Mouse (Mus musculus): Measurements from ENCODE around the gene Hexb. TPM values are rescaled to one million over a fixed set of nuclear protein-coding genes. Genes with fewer than 3 reads are reported as not detected.
A peak's percentile ranks its signal among the peaks of the same experiment; 100 is the strongest.

Hexb gene
- 14.1 and 18.4 TPM in 2 replicates for polyA plus RNA-seq (2016; fragmentation: Nextera tagmentation; extraction: Ambion mirVana)

DNA sequence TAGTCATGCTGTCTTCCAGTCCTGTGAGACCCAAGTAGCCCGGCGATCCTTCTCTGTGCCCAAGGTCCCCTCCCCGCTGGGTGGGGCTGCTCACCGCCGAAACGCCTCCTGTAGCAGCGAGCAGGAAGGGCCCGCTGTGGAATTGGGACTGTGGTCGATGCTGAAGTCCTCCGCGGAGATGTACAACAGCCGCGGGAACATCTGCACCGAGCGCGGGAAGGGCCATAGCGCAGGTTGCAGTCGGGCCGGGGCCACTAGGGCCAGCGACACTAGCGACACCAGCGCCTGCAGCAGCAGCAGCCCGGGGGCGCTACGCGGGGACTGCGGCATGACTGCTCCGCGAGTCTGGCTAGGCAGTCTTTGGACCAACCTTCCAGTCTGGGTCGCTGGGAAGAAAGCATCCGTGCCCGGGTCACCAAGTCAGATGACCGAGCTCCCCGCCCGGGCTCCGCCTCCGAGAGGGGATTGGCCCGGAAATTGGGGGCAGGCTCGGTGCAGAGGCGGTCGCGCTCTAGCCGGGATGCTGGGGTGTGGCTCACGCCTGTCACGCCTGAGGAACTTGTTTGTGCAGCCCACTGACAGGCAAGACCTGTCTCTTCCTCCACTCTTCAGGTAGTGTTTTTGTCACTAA lies at the start of gene Hexb:
Gene Hexb, minus strand, starts transcription at position 426 of the 631 bp plus-strand sequence.
- H3K9me3 ChIP-seq = no peaks in the 10 kb centered on the region
- peak within 1 kb of the TSS; percentile 84 for H3K27ac ChIP-seq (replicated peaks)
- peaks cover 23% of the 10 kb centered on the region; the same call in 1 of the 2 replicates for H3K4me1 ChIP-seq
- WGBS = under 1% methylated on average over 45 of the region's 45 CpGs
- peak; percentile 91 for DNase-seq (ENCODE audit: low spot score)
- peaks cover 11% of the 10 kb centered on the region for H3K27me3 ChIP-seq (replicated peaks; ENCODE audit: low read depth, poor library complexity, severe bottlenecking)
- no peaks in the 10 kb centered on the region for H3K36me3 ChIP-seq (replicated peaks)
- peak within 1 kb of the TSS; percentile 68 for H3K4me3 ChIP-seq

GRCm38 (mm10) chr13:97247754-97248153 lies 49.6 kb upstream of the Hexb start:
- H3K9me3 ChIP-seq = no peaks in the 10 kb centered on the region
- H3K36me3 ChIP-seq (replicated peaks) = peaks cover 80% of the 10 kb centered on the region
- peaks cover 93% of the 10 kb centered on the region for H3K4me1 ChIP-seq
- no peak for DNase-seq (ENCODE audit: low spot score)
- WGBS = 81% methylated on average over 4 of the region's 4 CpGs
- H3K27ac ChIP-seq (replicated peaks) = no peak overlapping the region
- H3K27me3 ChIP-seq (replicated peaks; ENCODE audit: low read depth, poor library complexity, severe bottlenecking) = no peaks in the 10 kb centered on the region
- H3K4me3 ChIP-seq = no peak overlapping the region

DNA sequence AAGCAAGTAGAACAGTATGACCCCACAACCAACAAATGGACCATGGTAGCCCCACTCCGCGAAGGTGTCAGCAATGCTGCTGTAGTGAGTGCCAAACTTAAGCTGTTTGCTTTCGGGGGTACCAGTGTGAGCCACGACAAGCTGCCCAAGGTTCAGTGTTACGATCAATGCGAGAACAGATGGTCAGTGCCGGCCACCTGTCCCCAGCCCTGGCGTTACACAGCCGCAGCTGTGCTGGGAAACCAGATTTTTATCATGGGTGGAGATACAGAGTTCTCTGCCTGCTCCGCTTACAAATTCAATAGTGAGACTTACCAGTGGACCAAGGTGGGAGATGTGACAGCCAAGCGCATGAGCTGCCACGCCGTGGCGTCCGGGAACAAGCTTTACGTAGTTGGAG lies 48.1 kb upstream of the Hexb start:
- Histone ChIP-seq H3K36me3 (replicated peaks) (peaks cover 68% of the 10 kb centered on the region), H3K4me1 (peaks cover 90% of the 10 kb centered on the region)

GRCm38 (mm10) chr13:97245157-97245556 lies 47.0 kb upstream of the Hexb start:
- H3K4me3 ChIP-seq = peak overlapping the region; percentile 89; the same call in 1 of the 2 replicates
- no peak for DNase-seq (ENCODE audit: low spot score)
- peaks cover 57% of the 10 kb centered on the region for H3K36me3 ChIP-seq (replicated peaks)
- H3K4me1 ChIP-seq = peaks cover 88% of the 10 kb centered on the region
- H3K27ac ChIP-seq (replicated peaks) = no peak overlapping the region
- no peaks in the 10 kb centered on the region for H3K9me3 ChIP-seq
- WGBS = 92% methylated on average over 12 of the region's 12 CpGs
- no peaks in the 10 kb centered on the region for H3K27me3 ChIP-seq (replicated peaks; ENCODE audit: low read depth, poor library complexity, severe bottlenecking)

More for the DNA sequence above, 48.1 kb upstream of the Hexb start:
- Histone ChIP-seq H3K27ac (replicated peaks) (peak overlapping the region; percentile 40; the same call in 1 of the 2 replicates), H3K4me3 (no peak overlapping the region), H3K27me3 (replicated peaks; ENCODE audit: low read depth, poor library complexity, severe bottlenecking) (no peaks in the 10 kb centered on the region), H3K9me3 (no peaks in the 10 kb centered on the region)
- WGBS = 91% methylated on average over 16 of the region's 16 CpGs
- no peak for DNase-seq (ENCODE audit: low spot score)

- WGBS = 63% methylated on average over 11 of the region's 11 CpGs
- H3K27ac ChIP-seq (replicated peaks) = 0 out of 2 replicates have a peak overlapping the region, but pooled peaks have one; percentile 19
- no peaks in the 10 kb centered on the region for H3K27me3 ChIP-seq (replicated peaks; ENCODE audit: low read depth, poor library complexity, severe bottlenecking)
- H3K36me3 ChIP-seq (replicated peaks) = peaks cover 53% of the 10 kb centered on the region
- no peak for DNase-seq (ENCODE audit: low spot score)
- no peaks in the 10 kb centered on the region for H3K9me3 ChIP-seq
- H3K4me3 ChIP-seq = peak overlapping the region; percentile 89
- H3K4me1 ChIP-seq = peaks cover 87% of the 10 kb centered on the region
These were observed 46.6 kb upstream of the Hexb start for GRCm38 (mm10) chr13:97244712-97245105.

- Histone ChIP-seq H3K36me3 (replicated peaks) (peaks cover 47% of the 10 kb centered on the region), H3K27ac (replicated peaks) (0 out of 2 replicates have a peak overlapping the region, but pooled peaks have one; percentile 19), H3K9me3 (no peaks in the 10 kb centered on the region), H3K4me3 (peak overlapping the region; percentile 89), H3K4me1 (peaks cover 87% of the 10 kb centered on the region), H3K27me3 (replicated peaks; ENCODE audit: low read depth, poor library complexity, severe bottlenecking) (0 out of 2 replicates have a peak, but pooled peaks cover 1% of the 10 kb centered on the region)
- WGBS = 59% methylated on average over 15 of the region's 15 CpGs
- no peak for DNase-seq (ENCODE audit: low spot score)
These were observed 46.0 kb upstream of the Hexb start for GRCm38 (mm10) chr13:97243962-97244711.

- 8% methylated on average over 6 of the region's 6 CpGs for whole genome bisulfite sequencing
- H3K9me3 ChIP-seq = no peaks in the 10 kb centered on the region
- peaks cover 33% of the 10 kb centered on the region for H3K36me3 ChIP-seq (replicated peaks)
- H3K27me3 ChIP-seq (replicated peaks; ENCODE audit: low read depth, poor library complexity, severe bottlenecking) = peaks cover 13% of the 10 kb centered on the region; the same call in 1 of the 2 replicates
- no peak for DNase-seq (ENCODE audit: low spot score)
- peak overlapping the region; percentile 89 for H3K4me3 ChIP-seq
- H3K27ac ChIP-seq (replicated peaks) = peak overlapping the region; percentile 95
- H3K4me1 ChIP-seq = peaks cover 86% of the 10 kb centered on the region
These were observed 44.6 kb upstream of the Hexb start for GRCm38 (mm10) chr13:97242716-97243115.

GRCm38 (mm10) chr13:97241787-97242280 lies 43.7 kb upstream of the Hexb start:
- Histone ChIP-seq H3K4me3 (peak overlapping the region; percentile 89), H3K27me3 (replicated peaks; ENCODE audit: low read depth, poor library complexity, severe bottlenecking) (peaks cover 18% of the 10 kb centered on the region; the same call in 1 of the 2 replicates), H3K4me1 (peaks cover 80% of the 10 kb centered on the region), H3K36me3 (replicated peaks) (peaks cover 24% of the 10 kb centered on the region), H3K9me3 (no peaks in the 10 kb centered on the region), H3K27ac (replicated peaks) (peak overlapping the region; percentile 95)
- no peak for DNase-seq (ENCODE audit: low spot score)
- WGBS = under 1% methylated on average over 20 of the region's 20 CpGs

DNA sequence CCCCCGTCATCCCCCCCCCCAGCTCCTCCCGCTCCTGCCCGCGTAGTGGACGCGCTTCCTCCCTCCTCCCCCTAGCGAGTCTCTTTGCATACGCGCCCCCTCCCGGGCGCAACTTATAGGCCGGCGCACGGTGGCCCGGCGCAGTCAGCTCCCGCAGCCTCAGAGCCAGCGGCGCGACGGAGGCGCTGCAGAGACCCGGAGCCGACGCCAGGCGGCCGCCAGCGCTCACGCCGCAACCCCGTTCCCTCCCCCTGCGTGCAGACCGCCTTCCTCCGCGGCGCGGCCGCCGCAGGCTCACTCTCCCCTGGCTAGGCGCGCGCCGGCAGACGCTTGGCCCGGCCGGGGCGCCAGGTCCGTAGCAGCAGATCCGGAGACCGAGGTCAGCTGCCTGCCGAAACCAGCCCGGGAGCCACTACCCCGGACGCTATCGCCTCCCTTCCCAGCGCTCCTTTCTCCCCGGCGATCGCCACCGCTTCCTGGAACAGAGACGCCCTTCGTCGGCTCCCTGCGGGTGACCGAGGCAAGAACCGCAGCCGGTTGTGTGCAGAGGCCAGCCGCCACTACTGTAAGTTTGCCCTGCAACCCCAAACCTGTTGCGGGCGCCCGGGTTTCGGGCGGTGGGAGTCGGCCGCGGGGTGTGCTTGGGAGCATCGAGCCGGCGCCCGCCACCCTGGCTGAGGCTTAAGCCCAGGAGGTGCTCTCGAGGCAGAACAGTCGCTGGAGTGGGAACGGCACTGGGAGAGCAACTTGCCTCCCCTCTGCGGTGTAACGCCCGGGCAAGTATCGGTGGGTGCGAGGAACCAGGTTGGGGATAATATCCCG lies 43.0 kb upstream of the Hexb start, which contains the start of gene Enc1:
Gene Enc1, plus strand, starts transcription at position 141 of the 822 bp plus-strand sequence.
- Histone ChIP-seq H3K36me3 (replicated peaks) (peaks cover 17% of the 10 kb centered on the region), H3K9me3 (no peaks in the 10 kb centered on the region), H3K27ac (replicated peaks) (peak within 1 kb of the TSS; percentile 95), H3K4me3 (peak within 1 kb of the TSS; percentile 89), H3K27me3 (replicated peaks; ENCODE audit: low read depth, poor library complexity, severe bottlenecking) (peaks cover 22% of the 10 kb centered on the region; the same call in 1 of the 2 replicates), H3K4me1 (peaks cover 74% of the 10 kb centered on the region)
- WGBS = under 1% methylated on average over 89 of the region's 89 CpGs
- peak; percentile 95 for DNase-seq (ENCODE audit: low spot score)

DNA sequence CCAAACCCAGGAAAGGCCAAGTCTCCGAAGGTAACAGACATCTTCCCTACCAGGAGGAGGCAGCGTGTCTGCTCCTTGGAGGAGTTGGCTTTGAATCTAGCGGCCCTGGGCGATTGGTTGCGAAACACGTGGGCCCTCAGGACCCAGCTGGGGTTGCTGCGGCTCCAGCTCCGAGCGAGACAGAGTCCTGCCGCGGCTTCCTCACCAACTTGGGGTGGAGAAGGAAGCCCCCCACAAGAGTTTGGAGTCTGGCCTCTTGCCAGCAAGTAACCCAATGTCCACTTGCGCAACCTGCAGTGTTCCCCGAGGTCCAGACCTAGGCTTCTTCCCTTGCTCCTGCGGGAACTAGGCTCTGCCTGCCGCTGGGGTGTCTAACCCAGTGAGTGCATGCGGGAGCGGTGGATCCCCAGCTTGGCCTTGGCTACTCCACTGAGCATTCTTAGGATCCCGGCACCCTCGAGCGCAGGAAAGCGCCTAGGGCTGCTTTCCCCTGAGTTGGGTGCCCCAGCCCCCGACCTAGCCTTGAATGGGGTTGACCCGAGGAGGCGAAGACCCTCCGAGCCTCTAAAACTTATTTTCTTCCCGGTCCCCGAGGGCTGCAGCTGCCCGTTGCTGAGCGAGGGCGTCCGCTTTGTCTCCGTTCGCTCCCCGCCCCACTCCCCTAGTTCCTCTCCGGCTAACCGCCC lies 42.3 kb upstream of the Hexb start:
- Histone ChIP-seq H3K4me1 (peaks cover 70% of the 10 kb centered on the region), H3K4me3 (peak overlapping the region; percentile 89), H3K36me3 (replicated peaks) (peaks cover 10% of the 10 kb centered on the region), H3K27ac (replicated peaks) (peak overlapping the region; percentile 95), H3K9me3 (no peaks in the 10 kb centered on the region), H3K27me3 (replicated peaks; ENCODE audit: low read depth, poor library complexity, severe bottlenecking) (peaks cover 22% of the 10 kb centered on the region; the same call in 1 of the 2 replicates)
- peak; percentile 90 for DNase-seq (ENCODE audit: low spot score)
- WGBS = under 1% methylated on average over 36 of the region's 36 CpGs

- peak; percentile 68 for DNase-seq (ENCODE audit: low spot score)
- Histone ChIP-seq H3K36me3 (replicated peaks) (0 out of 2 replicates have a peak, but pooled peaks cover 1% of the 10 kb centered on the region), H3K9me3 (no peaks in the 10 kb centered on the region), H3K4me3 (peak overlapping the region; percentile 89), H3K27me3 (replicated peaks; ENCODE audit: low read depth, poor library complexity, severe bottlenecking) (peaks cover 22% of the 10 kb centered on the region; the same call in 1 of the 2 replicates), H3K4me1 (peaks cover 67% of the 10 kb centered on the region), H3K27ac (replicated peaks) (peak overlapping the region; percentile 75)
- WGBS = 5% methylated on average over 23 of the region's 23 CpGs
These were observed 41.4 kb upstream of the Hexb start for GRCm38 (mm10) chr13:97239343-97240180.

Measured in embryonic facial prominence, embryonic 10.5 days (tissue).